Mouse (Mus musculus): Measurements from ENCODE around the gene Olfr974.
"Not testable (repeated sequence)": the region's sequence is repeated elsewhere in the genome, so short reads cannot be mapped to it uniquely, and the experiment has no call there.

Olfr974 gene

GRCm38 (mm10) chr9:39937201-39937600, at the start of gene Olfr974:
Gene Olfr974, plus strand, starts transcription at chr9:39937501.
- DNase-seq: no peak

DNA sequence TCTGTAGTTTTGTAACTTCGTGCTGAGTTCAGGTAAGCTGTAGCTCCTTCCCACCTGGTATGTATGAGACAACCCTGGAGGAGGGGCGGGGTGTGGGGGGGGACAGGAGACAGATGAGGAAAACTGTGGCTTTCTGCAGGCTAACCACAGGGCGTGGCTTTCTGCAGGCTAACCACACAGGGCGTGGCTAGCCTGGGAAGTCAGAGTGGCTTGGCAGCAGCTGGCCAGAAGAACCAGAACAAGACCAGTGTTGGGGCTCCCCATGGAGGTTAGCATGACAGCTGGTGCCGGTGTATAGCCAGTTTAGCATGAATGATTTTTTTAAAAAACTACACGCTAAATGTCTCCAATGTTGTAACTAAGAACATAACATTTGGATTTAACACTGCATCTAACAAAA, 32.2 kb upstream of the Olfr974 start:
- no peak for DNase-seq

DNA sequence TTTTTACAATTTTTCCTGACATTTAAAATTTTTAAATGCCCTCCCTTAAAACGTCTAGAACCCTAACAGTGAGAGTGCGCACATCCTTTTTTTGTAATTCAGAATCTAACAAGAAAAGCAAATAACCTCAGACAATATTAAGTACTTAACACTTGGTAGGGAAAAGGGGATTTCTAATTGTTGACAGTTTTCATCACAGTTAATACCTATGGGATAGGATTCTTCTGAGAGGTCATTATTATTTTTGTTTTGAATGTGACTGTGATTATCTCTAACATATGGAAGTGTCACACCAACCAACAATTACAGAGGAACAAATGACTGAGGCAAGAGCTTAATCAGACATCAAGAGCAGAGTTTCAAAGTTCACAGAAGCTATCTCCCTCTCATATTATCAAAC, 30.3 kb upstream of the Olfr974 start, which contains the start of gene Olfr229:
TSS of gene Olfr229 (plus strand) at position 301 of the 400 bp plus-strand sequence.
- DNase-seq: no peak

GRCm38 (mm10) chr9:39909939-39910338, 27.4 kb upstream of the Olfr974 start:
- DNase-seq: no peak

- not testable (repeated sequence) for DNase-seq
Observed at GRCm38 (mm10) chr9:39927975-39928836, 9.1 kb upstream of the Olfr974 start.

GRCm38 (mm10) chr9:39928837-39929236, 8.5 kb upstream of the Olfr974 start:
- not testable (repeated sequence) for DNase-seq

DNA sequence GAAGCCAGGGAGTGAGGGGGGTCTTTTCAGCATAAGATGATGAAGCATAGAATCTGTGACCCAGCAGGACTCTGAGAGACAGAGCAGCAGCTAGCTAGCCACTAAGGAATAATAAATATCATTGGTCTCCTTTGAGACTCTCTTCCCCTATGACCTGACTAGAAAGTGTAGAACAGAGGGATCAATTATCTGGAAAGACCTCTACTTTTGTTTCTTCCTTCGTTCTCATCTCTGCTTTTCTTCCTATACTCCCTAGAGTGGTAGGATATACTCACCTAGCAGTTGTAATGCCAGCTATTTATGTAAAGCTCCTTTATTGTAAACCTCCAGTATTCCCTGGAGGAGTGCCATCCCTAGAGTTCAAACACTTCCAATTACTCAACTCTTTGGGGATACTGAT, 14.6 kb downstream of the Olfr974 start, which contains the start of gene Olfr975:
TSS of gene Olfr975 (minus strand) at position 101 of the 400 bp plus-strand sequence.
- DNase-seq: no peak

DNA sequence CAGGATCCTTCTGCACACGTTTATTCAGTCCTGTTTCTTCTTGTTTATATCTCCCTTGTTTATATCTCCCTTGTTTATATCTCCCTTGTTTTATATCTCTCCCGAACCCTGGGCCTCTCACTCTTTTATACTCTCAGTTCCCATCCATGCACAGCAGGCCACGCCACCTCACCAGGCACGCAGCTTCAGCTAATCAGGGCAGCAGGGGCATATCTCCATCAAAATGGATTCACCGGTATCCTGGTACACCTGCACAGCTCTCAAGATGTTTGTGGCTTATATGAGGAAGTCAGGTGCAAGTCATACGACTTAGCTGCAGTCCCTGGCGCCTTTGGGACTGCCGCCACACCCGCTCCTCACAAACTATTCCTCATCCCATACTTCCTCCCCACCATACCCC, 23.7 kb downstream of the Olfr974 start, which contains the start of gene Olfr976:
TSS of gene Olfr976 (minus strand) at position 101 of the 400 bp plus-strand sequence.
- DNase-seq: not testable (repeated sequence)

- not testable (repeated sequence) for DNase-seq
Observed at GRCm38 (mm10) chr9:39976581-39977145, 39.4 kb downstream of the Olfr974 start.

GRCm38 (mm10) chr9:39991813-39992212, 54.5 kb downstream of the Olfr974 start, which contains the start of gene Olfr978:
Gene Olfr978, plus strand, starts transcription at chr9:39992113.
- no peak for DNase-seq
